Mouse (Mus musculus) lung, postnatal 10 days (tissue): ENCODE data around the gene Rtcb.

ENCODE experiments used
- DNase-seq: peaks from one replicate; pipeline ENCODE4 v3.0.0; 2021

Rtcb gene

DNA sequence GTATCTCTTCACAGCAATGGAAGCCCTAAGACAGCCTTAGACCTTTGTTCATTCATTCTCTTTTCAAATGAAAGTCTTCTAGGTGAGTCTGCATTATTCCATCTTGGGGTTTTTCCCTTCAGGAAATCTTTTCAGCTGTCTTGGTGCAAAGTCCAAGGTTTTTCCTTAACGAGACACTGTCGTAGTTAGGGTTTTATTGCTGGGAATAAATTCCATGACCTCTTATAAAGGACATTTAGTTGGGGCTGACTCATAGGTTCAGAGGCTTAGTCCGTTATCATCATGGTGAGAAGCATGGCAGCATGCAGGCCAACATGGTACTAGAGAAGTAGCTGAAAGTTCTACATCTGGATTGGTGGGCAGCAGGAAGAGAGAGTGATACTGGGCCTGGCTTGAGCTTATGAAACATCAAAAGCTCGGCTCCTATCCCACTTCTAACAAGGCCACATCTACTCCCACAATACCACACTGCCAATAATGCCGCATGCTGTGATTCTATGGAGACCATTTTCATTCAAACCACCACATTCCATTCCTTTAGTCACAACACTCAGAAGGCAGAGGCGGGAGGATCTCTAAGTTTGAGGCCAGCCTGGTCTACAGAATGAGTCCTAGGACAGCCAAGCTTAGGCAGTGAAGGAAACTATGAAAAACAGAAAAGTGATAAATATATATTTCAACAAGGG lies 21.2 kb downstream of the Rtcb start:
- no peak for DNase-seq

DNA sequence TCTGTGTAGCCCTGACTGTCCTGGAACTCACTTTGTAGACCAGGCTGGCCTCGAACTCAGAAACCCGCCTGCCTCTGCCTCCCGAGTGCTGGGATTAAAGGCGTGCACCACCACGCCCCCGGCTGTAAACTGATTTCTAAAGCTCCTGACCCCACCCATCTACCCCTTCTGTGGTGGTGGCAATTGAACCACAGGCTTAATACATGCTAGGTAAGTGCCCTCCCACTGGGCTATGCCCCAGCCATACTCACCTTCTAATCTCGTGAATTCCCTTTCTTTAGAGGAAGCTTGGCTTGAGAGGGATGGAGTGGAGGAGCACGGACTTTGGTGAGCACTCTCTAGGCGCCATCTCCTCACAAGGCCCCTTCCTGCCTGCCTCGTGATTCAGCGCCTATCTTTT lies 27.7 kb downstream of the Rtcb start:
- no peak for DNase-seq

DNA sequence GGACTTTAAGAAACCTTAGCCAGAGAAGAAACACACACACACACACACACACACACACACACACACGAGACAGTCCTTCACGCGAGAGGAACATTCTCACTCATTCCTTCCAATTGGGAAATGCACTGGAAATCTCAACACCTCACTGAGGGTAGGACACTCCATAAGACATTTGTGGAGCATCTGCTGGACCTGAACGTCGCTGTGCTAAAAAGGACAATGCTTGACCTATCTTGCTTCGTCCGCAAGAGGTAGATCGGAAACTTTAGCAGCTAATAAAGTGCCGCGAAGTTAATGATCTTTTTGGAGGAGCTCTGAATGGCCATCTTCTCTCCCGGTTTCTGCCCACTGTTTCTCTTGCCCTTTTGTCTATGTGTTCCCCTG lies 28.4 kb downstream of the Rtcb start:
- no peak for DNase-seq

DNA sequence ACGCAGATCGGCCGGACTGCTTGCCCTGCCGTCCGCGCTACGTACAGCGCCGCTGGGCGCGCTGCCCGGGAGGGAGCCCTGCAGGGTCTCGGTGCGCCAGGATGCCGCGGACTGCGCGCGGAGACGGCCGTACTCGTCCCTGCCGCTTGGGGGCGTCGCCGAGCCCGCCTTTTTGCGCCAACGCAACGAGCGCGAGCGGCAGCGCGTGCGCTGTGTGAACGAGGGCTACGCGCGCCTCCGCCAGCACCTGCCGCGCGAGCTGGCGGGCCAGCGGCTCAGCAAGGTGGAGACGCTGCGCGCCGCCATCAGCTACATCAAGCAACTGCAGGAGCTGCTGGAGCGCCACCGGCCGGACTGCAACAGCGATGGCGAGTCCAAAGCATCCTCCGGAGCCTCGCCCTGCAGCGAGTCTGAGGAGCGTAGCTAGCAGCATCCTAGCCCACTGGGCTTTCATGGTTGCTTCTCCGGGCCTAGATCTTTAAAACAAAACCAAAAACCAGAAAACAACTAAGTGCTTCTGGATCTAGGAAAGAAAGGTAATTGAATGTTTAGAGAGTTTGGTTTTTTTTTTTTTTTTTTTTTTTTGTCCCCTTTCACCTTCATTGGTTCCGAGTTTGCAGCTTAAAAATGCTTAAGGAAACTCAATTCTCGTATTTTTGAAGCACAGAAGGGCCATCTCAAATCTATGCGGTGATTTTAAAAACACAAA lies 29.0 kb downstream of the Rtcb start:
- peak; percentile 63 for DNase-seq

DNA sequence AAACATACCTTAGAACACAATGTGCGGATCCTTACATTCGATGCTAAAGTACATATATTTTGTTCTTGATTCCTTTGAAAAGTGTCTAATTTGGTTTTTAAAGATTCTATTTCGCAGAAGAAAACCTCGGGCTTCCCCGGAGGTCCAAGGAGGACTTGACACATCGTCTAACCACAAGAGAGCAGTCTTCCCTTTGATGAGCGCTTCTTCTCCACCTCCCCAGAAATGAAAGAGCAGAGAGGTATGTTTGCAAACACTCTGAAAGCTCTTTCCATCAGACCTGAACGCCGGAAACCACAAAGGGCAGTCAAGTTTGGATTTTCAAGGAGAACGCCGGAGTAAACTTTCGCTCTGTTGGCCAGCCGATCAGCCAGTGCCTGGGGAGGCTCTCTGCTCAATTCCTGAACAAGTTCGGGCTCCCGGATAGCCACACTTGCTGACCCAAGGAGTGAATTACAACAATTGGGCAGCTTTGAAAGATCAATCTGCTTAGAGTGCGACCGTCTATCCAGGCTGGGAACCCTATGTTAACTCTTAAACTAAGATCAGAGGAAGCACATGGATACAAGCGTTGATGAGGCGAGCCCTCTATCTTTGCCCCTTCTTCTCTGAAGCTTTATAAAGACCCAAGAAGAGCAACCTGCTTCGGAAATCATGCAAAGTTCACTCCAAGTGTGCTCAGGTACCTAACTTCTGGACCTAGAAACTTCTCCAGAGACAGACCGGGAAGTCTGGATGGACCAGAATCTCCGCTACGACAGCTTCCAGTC lies 29.8 kb downstream of the Rtcb start, which contains the start of gene Ascl4:
Gene Ascl4 (plus strand): TSS at position 6 of the 770 bp plus-strand sequence.
- no peak for DNase-seq

DNA sequence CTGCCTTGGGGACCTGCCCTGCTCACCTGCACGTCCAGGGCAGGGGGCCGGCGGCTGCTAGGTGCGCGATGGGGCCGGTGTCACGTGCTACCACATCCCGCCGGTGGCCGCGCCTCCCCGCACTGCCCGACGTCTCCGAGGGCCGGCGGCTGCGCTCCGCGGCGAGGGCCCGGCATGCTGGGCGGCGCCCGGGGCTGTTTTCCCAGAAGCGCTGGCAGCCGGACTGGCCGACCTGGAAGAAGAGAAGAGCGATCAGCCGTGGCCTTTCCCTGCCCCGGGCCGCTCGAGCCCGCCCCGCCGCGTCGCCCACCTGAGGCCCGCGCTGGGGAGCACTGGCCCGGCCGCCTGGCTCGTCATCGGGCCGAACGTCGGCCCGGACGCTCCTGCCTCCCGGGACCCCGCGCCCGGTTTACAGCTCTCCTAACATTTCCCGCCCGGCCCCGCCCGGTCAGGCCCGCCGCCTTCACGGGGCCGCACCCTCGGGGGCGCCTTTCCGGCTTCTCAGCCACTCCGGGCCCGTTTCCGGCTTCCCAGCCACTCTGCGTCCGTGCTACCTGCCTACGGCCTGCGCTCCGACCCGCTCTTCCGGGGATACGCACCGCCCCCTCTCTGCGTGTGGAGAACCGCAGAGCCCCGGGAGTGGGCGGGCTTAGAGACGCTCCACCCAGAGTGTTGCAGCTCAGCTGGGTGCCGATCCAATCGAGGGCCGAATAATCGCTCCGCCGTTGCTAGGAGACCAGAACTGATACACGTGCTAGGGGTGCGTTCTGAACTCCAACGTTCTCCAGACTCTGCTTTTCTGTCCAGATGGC lies 40.9 kb downstream of the Rtcb start, which contains the start of gene Prdm4:
Gene Prdm4 (minus strand): TSS at position 645 of the 812 bp plus-strand sequence.
- peak; percentile 99 for DNase-seq
